Mouse (Mus musculus): ENCODE data around the gene Zmiz1.

DNA sequence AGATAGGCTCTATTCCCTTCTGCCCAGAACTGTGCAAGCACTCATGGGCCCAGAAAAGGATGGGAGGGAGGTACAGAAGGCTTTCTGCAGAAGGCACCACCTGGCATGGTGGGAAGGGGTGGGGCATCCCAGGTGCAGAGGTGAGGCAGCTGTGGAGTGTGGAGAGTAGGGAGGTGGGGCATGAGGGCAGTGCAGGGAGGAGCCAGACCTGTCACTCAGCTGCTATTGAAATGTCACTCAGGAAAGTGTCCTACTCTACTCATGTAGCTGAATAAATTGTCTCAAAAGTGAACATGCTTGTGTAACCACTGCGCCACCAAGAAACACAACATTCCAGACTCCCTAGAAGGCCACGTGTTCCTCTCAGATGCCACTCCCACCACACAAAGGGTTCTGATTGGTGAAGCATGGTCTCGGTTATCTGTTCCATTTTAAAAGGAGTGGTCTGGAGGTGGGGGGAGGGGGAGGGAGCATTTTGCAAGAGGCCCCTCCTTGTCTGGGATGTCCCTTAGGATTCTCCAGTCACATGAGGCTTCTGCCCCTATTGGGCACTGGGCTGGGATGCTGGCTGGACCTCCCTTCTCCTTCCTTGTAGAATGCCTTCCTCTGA, 41.6 kb downstream of the Zmiz1 start:
- no peak for TF ChIP-seq GATA1 (IDR thresholded peaks at IDR 0.05; ENCODE audit: borderline replicate concordance, low read length)
- no peak for TF ChIP-seq FLI1 (IDR thresholded peaks at IDR 0.05; ENCODE audit: low read length)
